Mouse (Mus musculus): Measurements from ENCODE around the gene Tmprss13. TPM values are rescaled to one million over a fixed set of nuclear protein-coding genes. Genes with fewer than 3 reads are reported as not detected.

The Tmprss13 gene
- polyA plus RNA-seq, 1 experiment from 2014 or later, result 0.07 TPM

DNA sequence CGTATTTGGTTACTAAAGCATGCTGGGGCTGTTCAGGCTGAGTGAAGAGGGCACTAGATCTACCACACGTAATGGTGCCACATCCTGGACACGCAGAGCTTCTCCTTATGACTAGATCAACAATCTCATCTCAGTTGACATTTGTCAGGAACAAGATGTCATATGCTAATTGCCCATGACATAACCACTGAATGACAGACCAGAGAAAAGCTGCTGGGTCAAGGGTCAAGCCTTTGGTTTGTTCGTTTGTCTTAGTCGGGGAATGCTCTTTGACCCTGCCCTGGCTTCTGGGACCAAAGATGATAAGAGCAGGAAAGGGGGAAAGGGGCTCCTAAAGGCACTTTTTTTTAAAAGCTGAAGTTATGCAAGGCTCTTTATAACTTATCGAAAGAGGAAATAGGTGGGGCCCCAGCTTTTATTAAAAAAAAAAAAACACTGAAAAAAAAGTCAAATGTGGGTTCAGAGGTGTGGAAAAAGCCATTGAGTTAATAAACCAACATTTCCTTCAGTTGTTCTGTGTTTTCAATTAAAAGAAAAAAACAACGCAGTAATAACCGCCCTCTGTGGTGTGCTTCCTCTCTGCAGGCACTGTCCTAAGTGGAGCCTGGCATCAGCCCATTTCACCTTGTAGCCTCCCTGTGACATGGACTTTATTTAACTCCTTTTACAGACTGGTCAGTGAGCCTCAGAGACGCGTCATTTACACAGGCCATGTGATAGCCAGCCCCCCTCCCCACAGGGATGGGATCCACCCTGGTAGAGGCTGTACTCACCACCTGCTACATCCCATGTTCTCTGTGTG is 24.5 kb upstream of the Tmprss13 start:
- H3K4me1 ChIP-seq (ENCODE audit: control insufficient read depth, insufficient read depth, low read length), result no peaks in the 10 kb centered on the region
- no peak overlapping the region for H3K4me2 ChIP-seq (ENCODE audit: low read length)
- H3K36me3 ChIP-seq (ENCODE audit: control insufficient read depth, insufficient read depth, low read length), result no peaks in the 10 kb centered on the region
- no peak overlapping the region for H3K4me3 ChIP-seq (replicated peaks; ENCODE audit: low read depth, low read length)
- no peak overlapping the region for H3K9ac ChIP-seq (replicated peaks; ENCODE audit: low read length)
- H3K27me3 ChIP-seq (ENCODE audit: control insufficient read depth, insufficient read depth, low read length), result no peaks in the 10 kb centered on the region
- DNase-seq (no peak), ATAC-seq (ENCODE audit: low FRiP score, low TSS enrichment) (no peak)
- H3K9me3 ChIP-seq (ENCODE audit: control insufficient read depth, low read length), result no peaks in the 10 kb centered on the region
- WGBS, result 43% methylated on average over 10 of the region's 10 CpGs
- H3K27ac ChIP-seq (replicated peaks; ENCODE audit: low read depth, low read length), result no peak overlapping the region

DNA sequence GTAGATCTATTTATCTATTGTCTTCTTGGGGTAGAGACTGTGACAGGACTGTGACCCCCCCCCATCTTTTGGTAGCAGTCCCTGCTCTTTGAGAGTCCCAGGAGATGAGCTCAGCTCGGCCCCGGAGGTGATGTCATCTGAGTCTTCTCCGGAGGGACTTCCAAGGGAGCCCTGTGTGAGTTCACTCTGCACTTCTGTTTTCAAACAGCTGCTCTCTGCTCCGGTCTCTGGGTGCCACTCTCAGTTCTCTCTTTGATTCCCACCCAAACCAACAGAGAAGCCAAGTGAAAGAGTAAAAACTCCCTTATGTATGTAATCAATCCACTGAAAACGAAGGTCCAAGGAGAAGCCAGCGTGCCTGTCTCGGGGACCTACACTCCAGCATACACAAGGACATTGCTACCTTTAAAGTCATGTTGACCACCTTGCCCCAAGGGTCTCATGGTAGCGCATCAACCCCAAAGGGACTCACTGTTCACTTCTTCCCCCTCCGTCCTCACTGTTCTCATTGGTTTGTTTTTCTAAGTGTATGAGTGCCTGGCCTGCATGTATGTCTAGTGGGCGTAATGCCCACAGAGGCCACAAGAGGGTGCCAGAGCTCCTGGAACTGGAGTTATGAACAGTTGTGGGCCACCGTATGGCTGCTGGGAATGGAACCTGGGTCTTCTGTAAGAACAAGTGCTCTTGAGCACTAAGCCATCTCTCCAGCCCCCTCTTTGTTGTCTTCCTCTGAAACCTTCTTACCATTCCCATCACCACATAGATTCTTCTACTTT is 19.5 kb upstream of the Tmprss13 start:
- H3K27ac ChIP-seq (replicated peaks; ENCODE audit: low read depth, low read length), result no peak overlapping the region
- no peaks in the 10 kb centered on the region for H3K27me3 ChIP-seq (ENCODE audit: control insufficient read depth, insufficient read depth, low read length)
- no peaks in the 10 kb centered on the region for H3K9me3 ChIP-seq (ENCODE audit: control insufficient read depth, low read length)
- ATAC-seq (ENCODE audit: low FRiP score, low TSS enrichment) (no peak), DNase-seq (peak; percentile 44)
- H3K4me3 ChIP-seq (replicated peaks; ENCODE audit: low read depth, low read length), result no peak overlapping the region
- no peak overlapping the region for H3K4me2 ChIP-seq (ENCODE audit: low read length)
- H3K36me3 ChIP-seq (ENCODE audit: control insufficient read depth, insufficient read depth, low read length), result no peaks in the 10 kb centered on the region
- H3K9ac ChIP-seq (replicated peaks; ENCODE audit: low read length), result no peak overlapping the region
- 82% methylated on average over 11 of the region's 11 CpGs for WGBS
- peaks cover 6% of the 10 kb centered on the region; the same call in 1 of the 2 replicates for H3K4me1 ChIP-seq (ENCODE audit: control insufficient read depth, insufficient read depth, low read length)

DNA sequence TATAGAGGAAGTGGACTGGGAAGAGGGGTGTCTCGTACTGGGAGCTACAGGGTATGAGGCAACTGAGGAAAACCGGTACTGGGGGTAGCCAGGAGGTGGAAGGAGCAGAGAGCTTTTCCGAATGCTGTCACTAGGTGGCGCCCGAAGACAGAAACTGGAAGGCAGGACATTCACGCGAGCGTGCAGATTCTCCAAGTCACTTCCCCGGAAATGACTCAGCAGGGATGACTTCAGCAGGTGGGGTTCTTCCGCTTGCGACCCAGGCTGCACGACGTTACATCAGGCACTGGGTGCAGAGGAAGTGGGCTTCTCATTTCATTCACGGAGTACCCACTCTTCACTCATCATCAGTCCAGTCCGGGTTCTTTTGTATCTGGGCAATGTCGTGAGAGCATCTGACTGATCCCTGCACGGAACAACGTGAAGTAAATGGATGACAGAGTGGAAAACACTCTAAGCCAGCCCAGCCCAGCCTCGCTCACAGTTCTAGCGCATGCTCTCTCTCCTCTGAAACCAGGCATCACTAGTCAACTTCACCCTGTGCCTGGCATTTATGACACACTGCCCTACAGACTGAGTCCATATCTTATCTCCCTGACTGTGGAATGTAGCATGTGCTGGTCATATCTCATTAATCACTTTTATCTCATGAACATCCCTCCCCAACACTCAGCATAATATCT is 18.3 kb upstream of the Tmprss13 start:
- peak overlapping the region; percentile 31 for H3K4me3 ChIP-seq (replicated peaks; ENCODE audit: low read depth, low read length)
- ATAC-seq (ENCODE audit: low FRiP score, low TSS enrichment) (peak; percentile 88; the same call in 1 of the 2 replicates), DNase-seq (peak; percentile 97)
- H3K4me1 ChIP-seq (ENCODE audit: control insufficient read depth, insufficient read depth, low read length), result peaks cover 6% of the 10 kb centered on the region; the same call in 1 of the 2 replicates
- H3K9ac ChIP-seq (replicated peaks; ENCODE audit: low read length), result peak overlapping the region; percentile 48; the same call in 1 of the 2 replicates
- peak overlapping the region; percentile 77 for H3K27ac ChIP-seq (replicated peaks; ENCODE audit: low read depth, low read length)
- H3K36me3 ChIP-seq (ENCODE audit: control insufficient read depth, insufficient read depth, low read length), result no peaks in the 10 kb centered on the region
- no peaks in the 10 kb centered on the region for H3K27me3 ChIP-seq (ENCODE audit: control insufficient read depth, insufficient read depth, low read length)
- WGBS, result 17% methylated on average over 20 of the region's 20 CpGs
- H3K4me2 ChIP-seq (ENCODE audit: low read length), result peak overlapping the region; percentile 61
- no peaks in the 10 kb centered on the region for H3K9me3 ChIP-seq (ENCODE audit: control insufficient read depth, low read length)

DNA sequence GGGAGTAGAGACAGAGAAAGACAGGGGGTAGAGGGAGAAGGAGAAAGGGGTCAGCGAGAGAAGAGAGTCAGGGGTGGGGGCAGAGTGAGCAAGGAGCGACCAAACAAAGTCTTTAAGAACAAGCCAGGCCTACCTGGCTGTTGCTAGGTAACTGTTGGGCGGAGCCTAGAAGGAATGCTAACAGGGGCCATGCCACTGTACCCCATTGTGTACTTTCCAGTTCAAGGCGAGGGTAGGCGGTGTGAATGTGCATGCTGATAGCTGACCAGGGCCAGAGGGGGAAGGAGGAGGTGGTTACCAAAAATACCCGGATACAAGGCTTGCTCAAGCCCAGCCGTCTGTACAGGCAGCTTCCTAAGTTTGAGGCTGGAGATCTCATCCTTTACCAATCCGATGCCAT is 17.1 kb upstream of the Tmprss13 start:
- no peak overlapping the region for H3K27ac ChIP-seq (replicated peaks; ENCODE audit: low read depth, low read length)
- H3K4me1 ChIP-seq (ENCODE audit: control insufficient read depth, insufficient read depth, low read length), result peaks cover 6% of the 10 kb centered on the region; the same call in 1 of the 2 replicates
- no peaks in the 10 kb centered on the region for H3K36me3 ChIP-seq (ENCODE audit: control insufficient read depth, insufficient read depth, low read length)
- no peaks in the 10 kb centered on the region for H3K27me3 ChIP-seq (ENCODE audit: control insufficient read depth, insufficient read depth, low read length)
- no peak overlapping the region for H3K4me3 ChIP-seq (replicated peaks; ENCODE audit: low read depth, low read length)
- no peak overlapping the region for H3K9ac ChIP-seq (replicated peaks; ENCODE audit: low read length)
- DNase-seq (no peak), ATAC-seq (ENCODE audit: low FRiP score, low TSS enrichment) (no peak)
- 91% methylated on average over 8 of the region's 8 CpGs for WGBS
- H3K9me3 ChIP-seq (ENCODE audit: control insufficient read depth, low read length), result no peaks in the 10 kb centered on the region
- no peak overlapping the region for H3K4me2 ChIP-seq (ENCODE audit: low read length)

DNA sequence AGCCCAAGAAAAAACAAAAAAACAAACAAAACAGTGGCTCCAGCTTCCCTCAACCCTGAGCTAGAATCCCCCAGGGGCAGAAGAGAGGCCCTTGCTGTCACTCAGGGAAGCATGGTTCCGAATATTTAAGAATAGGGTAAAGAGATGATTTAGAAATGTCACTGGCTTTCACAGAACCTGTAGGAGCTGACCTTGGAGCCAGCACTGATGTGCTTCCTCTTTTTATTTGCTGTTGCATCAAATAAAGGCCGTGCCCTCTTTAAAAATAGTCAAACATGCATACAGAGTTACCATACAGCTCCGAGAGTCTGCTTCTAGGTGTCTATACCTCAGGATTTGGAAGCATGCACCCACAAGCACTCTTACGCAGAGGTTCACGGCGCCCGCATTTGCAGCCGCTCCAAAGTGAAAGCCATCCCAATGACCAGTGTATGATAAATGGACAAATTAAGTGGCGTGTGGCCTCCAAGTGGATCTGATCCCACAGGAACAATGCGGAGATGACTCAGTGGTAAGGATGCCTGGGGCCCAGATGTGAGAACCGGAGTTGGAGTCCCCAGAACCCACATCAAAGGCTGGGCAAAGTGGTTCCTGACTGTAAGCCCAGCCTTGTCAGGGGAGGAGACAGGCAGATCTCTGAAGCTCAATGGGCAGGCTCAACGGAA is 12.0 kb upstream of the Tmprss13 start:
- H3K4me2 ChIP-seq (ENCODE audit: low read length), result no peak overlapping the region
- H3K27ac ChIP-seq (replicated peaks; ENCODE audit: low read depth, low read length), result no peak overlapping the region
- H3K9me3 ChIP-seq (ENCODE audit: control insufficient read depth, low read length), result no peaks in the 10 kb centered on the region
- H3K4me3 ChIP-seq (replicated peaks; ENCODE audit: low read depth, low read length), result no peak overlapping the region
- no peaks in the 10 kb centered on the region for H3K36me3 ChIP-seq (ENCODE audit: control insufficient read depth, insufficient read depth, low read length)
- ATAC-seq (ENCODE audit: low FRiP score, low TSS enrichment) (no peak), DNase-seq (no peak)
- WGBS, result 91% methylated on average over 12 of the region's 12 CpGs
- H3K9ac ChIP-seq (replicated peaks; ENCODE audit: low read length), result no peak overlapping the region
- H3K4me1 ChIP-seq (ENCODE audit: control insufficient read depth, insufficient read depth, low read length), result no peaks in the 10 kb centered on the region
- no peaks in the 10 kb centered on the region for H3K27me3 ChIP-seq (ENCODE audit: control insufficient read depth, insufficient read depth, low read length)

DNA sequence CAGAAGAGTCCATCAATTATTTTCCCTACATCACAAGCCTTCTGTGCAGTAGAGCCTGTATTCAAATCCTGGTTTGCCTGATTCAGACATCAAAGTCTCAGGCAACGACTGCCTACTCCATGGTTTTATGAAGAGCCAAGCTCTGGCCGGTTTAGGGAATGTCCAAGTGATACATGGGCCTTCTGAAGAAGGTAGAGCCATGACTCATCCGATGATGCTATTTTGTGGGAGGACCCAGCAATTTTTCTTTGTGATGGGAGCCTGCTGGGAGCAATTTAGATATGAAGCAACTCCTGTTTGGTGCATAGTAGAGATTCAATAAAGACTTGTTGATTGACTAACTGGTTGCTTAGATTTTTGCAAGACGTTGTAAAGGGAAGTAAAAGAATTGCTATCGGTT is 10.4 kb upstream of the Tmprss13 start:
- Histone ChIP-seq H3K36me3 (ENCODE audit: control insufficient read depth, insufficient read depth, low read length) (no peaks in the 10 kb centered on the region), H3K9ac (replicated peaks; ENCODE audit: low read length) (no peak overlapping the region), H3K4me3 (replicated peaks; ENCODE audit: low read depth, low read length) (no peak overlapping the region), H3K9me3 (ENCODE audit: control insufficient read depth, low read length) (no peaks in the 10 kb centered on the region), H3K27ac (replicated peaks; ENCODE audit: low read depth, low read length) (no peak overlapping the region), H3K4me1 (ENCODE audit: control insufficient read depth, insufficient read depth, low read length) (no peaks in the 10 kb centered on the region), H3K27me3 (ENCODE audit: control insufficient read depth, insufficient read depth, low read length) (no peaks in the 10 kb centered on the region), H3K4me2 (ENCODE audit: low read length) (no peak overlapping the region)
- WGBS, result 83% methylated on average over 5 of the region's 5 CpGs
- ATAC-seq (ENCODE audit: low FRiP score, low TSS enrichment) (no peak), DNase-seq (no peak)

DNA sequence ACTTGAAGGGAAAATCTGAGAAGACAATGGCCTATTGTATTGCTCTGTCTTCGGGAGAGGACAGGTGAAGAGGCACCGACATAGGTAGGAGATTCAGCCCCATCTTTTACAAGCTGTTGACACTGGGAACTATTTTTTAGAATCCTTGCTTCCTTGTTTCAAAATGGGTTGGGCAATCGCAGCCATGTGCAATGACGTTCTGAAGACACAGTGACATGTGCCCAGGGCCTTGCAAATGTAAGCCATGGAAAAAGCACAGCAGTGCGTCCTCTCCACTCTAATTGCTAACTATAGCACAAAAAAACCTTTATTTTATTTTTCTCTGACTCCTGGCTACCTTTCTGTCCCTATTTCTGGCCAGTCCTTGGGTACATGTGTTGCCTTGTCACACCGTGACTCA is 7.0 kb upstream of the Tmprss13 start:
- ATAC-seq (ENCODE audit: low FRiP score, low TSS enrichment) (no peak), DNase-seq (no peak)
- H3K4me1 ChIP-seq (ENCODE audit: control insufficient read depth, insufficient read depth, low read length), result no peaks in the 10 kb centered on the region
- no peak overlapping the region for H3K4me2 ChIP-seq (ENCODE audit: low read length)
- H3K27ac ChIP-seq (replicated peaks; ENCODE audit: low read depth, low read length), result no peak overlapping the region
- no peak overlapping the region for H3K9ac ChIP-seq (replicated peaks; ENCODE audit: low read length)
- H3K4me3 ChIP-seq (replicated peaks; ENCODE audit: low read depth, low read length), result no peak overlapping the region
- no peaks in the 10 kb centered on the region for H3K9me3 ChIP-seq (ENCODE audit: control insufficient read depth, low read length)
- no peaks in the 10 kb centered on the region for H3K27me3 ChIP-seq (ENCODE audit: control insufficient read depth, insufficient read depth, low read length)
- 89% methylated on average over 6 of the region's 6 CpGs for WGBS
- no peaks in the 10 kb centered on the region for H3K36me3 ChIP-seq (ENCODE audit: control insufficient read depth, insufficient read depth, low read length)

DNA sequence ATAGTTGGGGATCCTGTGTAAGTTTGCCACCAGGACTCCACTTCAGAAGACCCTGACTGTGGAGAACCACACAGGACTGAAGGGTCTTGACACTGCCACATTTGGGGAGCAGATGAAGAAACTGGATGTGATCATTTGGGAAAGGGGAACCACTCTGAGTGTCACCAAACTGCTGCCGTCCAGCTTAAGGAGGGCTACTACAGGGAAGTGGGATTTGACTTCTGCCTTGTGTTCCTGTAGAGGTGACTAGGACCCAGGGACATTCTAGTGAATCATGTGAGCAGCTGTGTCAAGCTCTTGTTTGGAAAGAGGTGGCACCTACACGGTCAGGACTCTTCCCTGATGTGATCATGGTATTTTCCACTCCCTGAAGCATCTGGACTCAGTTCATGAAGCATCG is 5.0 kb upstream of the Tmprss13 start:
- no peaks in the 10 kb centered on the region for H3K27me3 ChIP-seq (ENCODE audit: control insufficient read depth, insufficient read depth, low read length)
- H3K27ac ChIP-seq (replicated peaks; ENCODE audit: low read depth, low read length), result no peak overlapping the region
- ATAC-seq (ENCODE audit: low FRiP score, low TSS enrichment) (no peak), DNase-seq (no peak)
- H3K4me1 ChIP-seq (ENCODE audit: control insufficient read depth, insufficient read depth, low read length), result no peaks in the 10 kb centered on the region
- WGBS, result 81% methylated on average over 3 of the region's 3 CpGs
- no peaks in the 10 kb centered on the region for H3K36me3 ChIP-seq (ENCODE audit: control insufficient read depth, insufficient read depth, low read length)
- no peak overlapping the region for H3K4me2 ChIP-seq (ENCODE audit: low read length)
- no peaks in the 10 kb centered on the region for H3K9me3 ChIP-seq (ENCODE audit: control insufficient read depth, low read length)
- H3K9ac ChIP-seq (replicated peaks; ENCODE audit: low read length), result no peak overlapping the region
- H3K4me3 ChIP-seq (replicated peaks; ENCODE audit: low read depth, low read length), result no peak overlapping the region
